Mouse (Mus musculus): ENCODE data around the gene Enoph1. TPM values are rescaled to one million over a fixed set of nuclear protein-coding genes. Genes with fewer than 3 reads are reported as not detected.

Enoph1 gene
- polyA plus RNA-seq, 1 experiment: 8.2 TPM

- H3K36me3 ChIP-seq (ENCODE audit: control insufficient read depth, insufficient read depth): no peaks in the 10 kb centered on the region
- peaks cover 2% of the 10 kb centered on the region for H3K27me3 ChIP-seq (ENCODE audit: control insufficient read depth, insufficient read depth, insufficient read length)
- H3K79me2 ChIP-seq (ENCODE audit: control insufficient read depth, insufficient read depth): no peaks in the 10 kb centered on the region
- TF ChIP-seq REST (IDR thresholded peaks at IDR 0.05; ENCODE audit: insufficient read depth, insufficient read length): no peak
- no peak for TF ChIP-seq SRF (IDR thresholded peaks at IDR 0.05; ENCODE audit: control insufficient read depth, insufficient read length, low read depth)
- TF ChIP-seq MYOD1 (IDR thresholded peaks at IDR 0.05; ENCODE audit: control insufficient read depth in 1 of 3, insufficient read length in 2 of 3, low read depth in 2 of 3): no peak
- no peak for TF ChIP-seq MAX (IDR thresholded peaks at IDR 0.05; ENCODE audit: low read depth)
- no peak for TF ChIP-seq TCF12 (IDR thresholded peaks at IDR 0.05; ENCODE audit: insufficient read depth, poor library complexity, severe bottlenecking)
- TF ChIP-seq MYOG (IDR thresholded peaks at IDR 0.05; ENCODE audit: control insufficient read depth in 1 of 3, insufficient read depth in 1 of 3, insufficient read length in 2 of 3, low read depth in 2 of 3): no peak
- no peak overlapping the region for H3K4me2 ChIP-seq (ENCODE audit: low read depth)
- no peak overlapping the region for H3K4me3 ChIP-seq
- H3ac ChIP-seq (ENCODE audit: control insufficient read depth, insufficient read length): no peak overlapping the region
These were observed 32.8 kb upstream of the Enoph1 start for GRCm38 (mm10) chr5:100007040-100007375.

- Histone ChIP-seq H3K4me3 (no peak overlapping the region), H3K36me3 (ENCODE audit: control insufficient read depth, insufficient read depth) (no peaks in the 10 kb centered on the region)
- TF ChIP-seq TCF12 (IDR thresholded peaks at IDR 0.05; ENCODE audit: insufficient read depth, poor library complexity, severe bottlenecking): no peak
- no peak for TF ChIP-seq SRF (IDR thresholded peaks at IDR 0.05; ENCODE audit: control insufficient read depth, insufficient read length, low read depth)
- no peak for TF ChIP-seq POLR2AphosphoS2 (IDR thresholded peaks at IDR 0.05; ENCODE audit: insufficient read length, low read depth)
- no peak for TF ChIP-seq CEBPB (IDR thresholded peaks at IDR 0.05; ENCODE audit: insufficient read depth, poor library complexity, severe bottlenecking)
- no peak for TF ChIP-seq TCF3 (IDR thresholded peaks at IDR 0.05; ENCODE audit: insufficient read length, low read depth)
- no peak for TF ChIP-seq REST (IDR thresholded peaks at IDR 0.05; ENCODE audit: insufficient read depth, insufficient read length)
- TF ChIP-seq MYOG (IDR thresholded peaks at IDR 0.05; ENCODE audit: control insufficient read depth in 1 of 3, insufficient read depth in 1 of 3, insufficient read length in 2 of 3, low read depth in 2 of 3): no peak
- TF ChIP-seq MYOD1 (IDR thresholded peaks at IDR 0.05; ENCODE audit: control insufficient read depth in 1 of 3, insufficient read length in 2 of 3, low read depth in 2 of 3): no peak
- TF ChIP-seq E2F4 (IDR thresholded peaks at IDR 0.05; ENCODE audit: insufficient read depth): no peak
- TF ChIP-seq USF1 (IDR thresholded peaks at IDR 0.05; ENCODE audit: low read depth): no peak
- TF ChIP-seq POLR2A (IDR thresholded peaks at IDR 0.05; ENCODE audit: insufficient read length, low read depth): no peak
- TF ChIP-seq MAX (IDR thresholded peaks at IDR 0.05; ENCODE audit: low read depth): no peak
These were observed 31.3 kb upstream of the Enoph1 start for GRCm38 (mm10) chr5:100008485-100008884.

GRCm38 (mm10) chr5:100012599-100012998, 27.2 kb upstream of the Enoph1 start:
- no peak overlapping the region for H3K4me2 ChIP-seq (ENCODE audit: low read depth)
- H3ac ChIP-seq (ENCODE audit: control insufficient read depth, insufficient read length): no peak overlapping the region
- H3K36me3 ChIP-seq (ENCODE audit: control insufficient read depth, insufficient read depth): no peaks in the 10 kb centered on the region
- H3K79me2 ChIP-seq (ENCODE audit: control insufficient read depth, insufficient read depth): no peaks in the 10 kb centered on the region
- peaks cover 3% of the 10 kb centered on the region for H3K27me3 ChIP-seq (ENCODE audit: control insufficient read depth, insufficient read depth, insufficient read length)
- H3K4me3 ChIP-seq: no peak overlapping the region
- TF ChIP-seq E2F4 (IDR thresholded peaks at IDR 0.05; ENCODE audit: insufficient read depth) (no peak), MYOD1 (IDR thresholded peaks at IDR 0.05; ENCODE audit: control insufficient read depth in 1 of 3, insufficient read length in 2 of 3, low read depth in 2 of 3) (no peak)

More at GRCm38 (mm10) chr5:100008485-100008884, 31.3 kb upstream of the Enoph1 start:
- no peak overlapping the region for H3ac ChIP-seq (ENCODE audit: control insufficient read depth, insufficient read length)
- no peaks in the 10 kb centered on the region for H3K79me2 ChIP-seq (ENCODE audit: control insufficient read depth, insufficient read depth)
- H3K4me2 ChIP-seq (ENCODE audit: low read depth): no peak overlapping the region
- peaks cover 3% of the 10 kb centered on the region for H3K27me3 ChIP-seq (ENCODE audit: control insufficient read depth, insufficient read depth, insufficient read length)

GRCm38 (mm10) chr5:100020089-100020488, 19.7 kb upstream of the Enoph1 start:
- Histone ChIP-seq H3K4me3 (no peak overlapping the region), H3K4me2 (ENCODE audit: low read depth) (no peak overlapping the region), H3K79me2 (ENCODE audit: control insufficient read depth, insufficient read depth) (no peaks in the 10 kb centered on the region), H3K36me3 (ENCODE audit: control insufficient read depth, insufficient read depth) (no peaks in the 10 kb centered on the region), H3K27me3 (ENCODE audit: control insufficient read depth, insufficient read depth, insufficient read length) (no peaks in the 10 kb centered on the region), H3ac (ENCODE audit: control insufficient read depth, insufficient read length) (no peak overlapping the region)
- no peak for TF ChIP-seq MYOG (IDR thresholded peaks at IDR 0.05; ENCODE audit: control insufficient read depth in 1 of 3, insufficient read depth in 1 of 3, insufficient read length in 2 of 3, low read depth in 2 of 3)
- no peak for TF ChIP-seq POLR2A (IDR thresholded peaks at IDR 0.05; ENCODE audit: insufficient read length, low read depth)
- no peak for TF ChIP-seq TCF3 (IDR thresholded peaks at IDR 0.05; ENCODE audit: insufficient read length, low read depth)
- TF ChIP-seq E2F4 (IDR thresholded peaks at IDR 0.05; ENCODE audit: insufficient read depth): no peak
- no peak for TF ChIP-seq REST (IDR thresholded peaks at IDR 0.05; ENCODE audit: insufficient read depth, insufficient read length)
- no peak for TF ChIP-seq SRF (IDR thresholded peaks at IDR 0.05; ENCODE audit: control insufficient read depth, insufficient read length, low read depth)
- no peak for TF ChIP-seq POLR2AphosphoS2 (IDR thresholded peaks at IDR 0.05; ENCODE audit: insufficient read length, low read depth)
- no peak for TF ChIP-seq MAX (IDR thresholded peaks at IDR 0.05; ENCODE audit: low read depth)

DNA sequence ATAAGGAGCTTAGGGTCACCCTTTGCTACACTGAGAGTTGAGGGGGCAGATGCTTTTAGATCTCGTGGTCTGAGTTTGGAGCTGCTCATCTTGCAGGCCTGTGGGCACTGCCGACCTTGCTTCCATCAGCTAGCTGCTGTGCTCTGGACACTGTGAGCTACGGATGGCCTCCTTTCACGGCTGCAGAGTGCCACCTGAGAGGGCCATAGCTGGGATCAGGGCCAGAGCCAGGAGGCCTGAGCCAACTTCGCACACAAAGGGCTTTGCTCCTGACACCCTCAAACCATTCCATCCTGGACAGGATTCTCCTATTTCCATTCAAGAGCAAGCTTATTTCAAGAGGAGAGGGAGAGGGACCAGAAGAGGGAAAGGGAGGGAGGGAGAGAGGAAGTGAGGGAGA, 15.4 kb upstream of the Enoph1 start:
- Histone ChIP-seq H3K4me2 (ENCODE audit: low read depth) (no peak overlapping the region), H3K36me3 (ENCODE audit: control insufficient read depth, insufficient read depth) (no peaks in the 10 kb centered on the region), H3K27me3 (ENCODE audit: control insufficient read depth, insufficient read depth, insufficient read length) (no peaks in the 10 kb centered on the region), H3K79me2 (ENCODE audit: control insufficient read depth, insufficient read depth) (no peaks in the 10 kb centered on the region), H3ac (ENCODE audit: control insufficient read depth, insufficient read length) (no peak overlapping the region), H3K4me3 (no peak overlapping the region)
- no peak for TF ChIP-seq SRF (IDR thresholded peaks at IDR 0.05; ENCODE audit: control insufficient read depth, insufficient read length, low read depth)
- no peak for TF ChIP-seq TCF3 (IDR thresholded peaks at IDR 0.05; ENCODE audit: insufficient read length, low read depth)
- TF ChIP-seq MYOD1 (IDR thresholded peaks at IDR 0.05; ENCODE audit: control insufficient read depth in 1 of 3, insufficient read length in 2 of 3, low read depth in 2 of 3): no peak
- TF ChIP-seq REST (IDR thresholded peaks at IDR 0.05; ENCODE audit: insufficient read depth, insufficient read length): no peak
- no peak for TF ChIP-seq E2F4 (IDR thresholded peaks at IDR 0.05; ENCODE audit: insufficient read depth)
- no peak for TF ChIP-seq POLR2A (IDR thresholded peaks at IDR 0.05; ENCODE audit: insufficient read length, low read depth)
- TF ChIP-seq MYOG (IDR thresholded peaks at IDR 0.05; ENCODE audit: control insufficient read depth in 1 of 3, insufficient read depth in 1 of 3, insufficient read length in 2 of 3, low read depth in 2 of 3): no peak
